Mouse (Mus musculus): Measurements from ENCODE around the gene Aldh3a2. TPM values are rescaled to one million over a fixed set of nuclear protein-coding genes. Genes with fewer than 3 reads are reported as not detected.
A peak's percentile ranks its signal among the peaks of the same experiment; 100 is the strongest.
"Not testable (repeated sequence)": the region's sequence is repeated elsewhere in the genome, so short reads cannot be mapped to it uniquely, and the experiment has no call there.

The Aldh3a2 gene
- total RNA-seq, 4 experiments from 2014 or later = 9.5 to 16.0 (median 13.4) TPM

GRCm38 (mm10) chr11:61174291-61174820 is 92.9 kb downstream of the Aldh3a2 start:
- DNase-seq (ENCODE audit: low spot score in 2 of 2) = peak in 1 of 2 experiments; percentile 8

- DNase-seq (ENCODE audit: low spot score in 2 of 2) = not testable (repeated sequence)
Observed at GRCm38 (mm10) chr11:61173477-61173876, 93.8 kb downstream of the Aldh3a2 start.

Other genes with a start within 250 kb of the Aldh3a2 start
- 10 to 100 TPM; 59.6 to 63.8 (median 62.0) TPM for gene Kcnj12, start 244.9 kb downstream of the Aldh3a2 start, total RNA-seq (2022)
- gene Tnfrsf13b, start 140.7 kb downstream of the Aldh3a2 start, total RNA-seq (2022) = under 1 TPM in 3 of 4 experiments, not detected in 1; 0.19 to 0.29 (median 0.19) TPM
- gene Usp22, start 92.4 kb downstream of the Aldh3a2 start, total RNA-seq (2022) = 10 to 100 TPM; 13.3 to 16.1 (median 15.7) TPM
- gene Aldh3a1, start 59.9 kb downstream of the Aldh3a2 start, total RNA-seq (2022) = under 1 TPM; 0.36 to 0.81 (median 0.55) TPM
- gene Slc47a2, start 75.4 kb upstream of the Aldh3a2 start, total RNA-seq (2022) = not detected
- 10 to 100 TPM; 13.9 to 19.3 (median 16.7) TPM for gene Slc47a1, start 110.9 kb upstream of the Aldh3a2 start, total RNA-seq (2022)
- gene Rnf112, start 186.7 kb upstream of the Aldh3a2 start, total RNA-seq (2022) = under 1 TPM in 1 of 4 experiments, not detected in 3; 0.08 TPM
- gene Mfap4, start 218.0 kb upstream of the Aldh3a2 start, total RNA-seq (2022) = 1 to 10 TPM; 3.1 to 7.2 (median 4.4) TPM
- gene Mapk7, start 226.9 kb upstream of the Aldh3a2 start, total RNA-seq (2022) = 1 to 10 TPM; 2.0 to 4.6 (median 2.3) TPM
- 1 to 10 TPM; 2.9 to 7.2 (median 4.7) TPM for gene B9d1, start 237.7 kb upstream of the Aldh3a2 start, total RNA-seq (2022)

All from gastrocnemius, adult 8-10 months (tissue).